Mouse (Mus musculus) stomach, postnatal 0 days (tissue): ENCODE data around the gene 9130230L23Rik.

Experiments used
- CTCF ChIP-seq: IDR thresholded peaks from 2 replicates; pipeline ENCODE4 v1.5.1; 2016; ENCODE audit warnings: antibody characterized with exemption, low read depth, mild to moderate bottlenecking, moderate library complexity
- EP300 ChIP-seq: optimal IDR thresholded peaks from 2 replicates; pipeline ENCODE3; 2016; ENCODE audit warnings: antibody characterized with exemption

GRCm38 (mm10) chr5:66014437-66014836 lies 10.4 kb upstream of the 9130230L23Rik start:
- TF ChIP-seq CTCF (no peak), EP300 (no peak)
